In genomic region chr17:80060151-80060550, GRCm38 (mm10) we compare ENCODE assay signal across 8 mouse cellular contexts. TPM values are rescaled to one million over a fixed set of nuclear protein-coding genes. Genes with fewer than 3 reads are reported as not detected.
DNase-seq lines count a peak whose midpoint lies in the region; ATAC-seq and TF ChIP-seq lines count a peak whose summit lies in the region.

No protein-coding gene starts in this region.

- ATAC-seq in forebrain, embryonic 14.5 days = no peak
- no peak for ATAC-seq in neural tube, embryonic 13.5 days (ENCODE audit: low read depth)

- peak overlapping the region; percentile 88 for H3K4me2 ChIP-seq in forebrain, embryonic 14.5 days (ENCODE audit: low read length)
- peak overlapping the region; percentile 73 for H3K4me2 ChIP-seq in neural tube, embryonic 13.5 days

- no peaks in the 10 kb centered on the region for H3K9me3 ChIP-seq in forebrain, embryonic 14.5 days (replicated peaks; ENCODE audit: control insufficient read depth, low read length)
- H3K9me3 ChIP-seq in neural tube, embryonic 13.5 days = no peaks in the 10 kb centered on the region

- no peak for TF ChIP-seq CTCF in liver, adult 2 months (IDR thresholded peaks at IDR 0.05; ENCODE audit: low read depth, low read length)

- H3K36me3 ChIP-seq in liver, adult 2 months (ENCODE audit: control insufficient read depth, insufficient read depth, low read length) = no peaks in the 10 kb centered on the region
- no peaks in the 10 kb centered on the region for H3K36me3 ChIP-seq in forebrain, embryonic 14.5 days (ENCODE audit: control insufficient read depth, insufficient read depth, low read length)
- no peaks in the 10 kb centered on the region for H3K36me3 ChIP-seq in neural tube, embryonic 13.5 days

- no peak for TF ChIP-seq POLR2A in liver, adult 2 months (IDR thresholded peaks at IDR 0.05; ENCODE audit: extremely low read depth, insufficient read depth, low read length)

- no peak overlapping the region for H3K9ac ChIP-seq in liver, adult 2 months (ENCODE audit: low read depth, low read length)
- H3K9ac ChIP-seq in forebrain, embryonic 14.5 days (ENCODE audit: low read length) = peak overlapping the region; percentile 99; the same call in 1 of the 2 replicates
- H3K9ac ChIP-seq in neural tube, embryonic 13.5 days = peak overlapping the region; percentile 99

- peaks cover 23% of the 10 kb centered on the region for H3K79me2 ChIP-seq in liver, adult 2 months (ENCODE audit: control insufficient read depth, insufficient read depth, low read length)

- H3K27me3 ChIP-seq in liver, adult 2 months (ENCODE audit: control insufficient read depth, insufficient read depth, low read length) = no peaks in the 10 kb centered on the region
- no peaks in the 10 kb centered on the region for H3K27me3 ChIP-seq in forebrain, embryonic 14.5 days (replicated peaks; ENCODE audit: control insufficient read depth, insufficient read depth, low read length)
- H3K27me3 ChIP-seq in neural tube, embryonic 13.5 days = no peaks in the 10 kb centered on the region

- peak; percentile 76 for DNase-seq in liver, adult 2 months (ENCODE audit: extremely low read depth, low read depth, low spot score)
- DNase-seq in liver = no peak
- no peak for DNase-seq in forebrain, embryonic 14.5 days (ENCODE audit: low spot score)
- DNase-seq in kidney, postnatal 25 days = peak; percentile 35 to 49
- DNase-seq in layer of hippocampus, adult 9-10 months (ENCODE audit: low spot score) = no peak
- no peak for DNase-seq in ovary, postnatal 14 days (ENCODE audit: low spot score)
- no peak for DNase-seq in embryo, embryonic 10.5 days (ENCODE audit: low spot score)

- H3K4me3 ChIP-seq in liver, adult 2 months (ENCODE audit: insufficient read depth, low read depth, low read length) = no peak overlapping the region
- peak overlapping the region; percentile 98 for H3K4me3 ChIP-seq in forebrain, embryonic 14.5 days (ENCODE audit: low read depth, low read length)
- peak overlapping the region; percentile 95 for H3K4me3 ChIP-seq in neural tube, embryonic 13.5 days

- H3K4me1 ChIP-seq in liver, adult 2 months (ENCODE audit: control insufficient read depth, insufficient read depth, low read length) = peaks cover 9% of the 10 kb centered on the region
- H3K4me1 ChIP-seq in forebrain, embryonic 14.5 days (ENCODE audit: control insufficient read depth, insufficient read depth, low read length) = peaks cover 19% of the 10 kb centered on the region
- H3K4me1 ChIP-seq in neural tube, embryonic 13.5 days (replicated peaks) = peaks cover 46% of the 10 kb centered on the region

- H3K27ac ChIP-seq in liver, adult 2 months (replicated peaks; ENCODE audit: insufficient read depth, low read depth, low read length) = no peak overlapping the region
- no peak overlapping the region for H3K27ac ChIP-seq in forebrain, embryonic 14.5 days (ENCODE audit: low read depth, low read length)
- H3K27ac ChIP-seq in neural tube, embryonic 13.5 days (replicated peaks) = no peak overlapping the region

- 15% methylated on average over 5 of the region's 5 CpGs for WGBS in liver, adult 2 months
- WGBS in forebrain, embryonic 14.5 days = 21% methylated on average over 5 of the region's 5 CpGs
- 17% methylated on average over 5 of the region's 5 CpGs for WGBS in neural tube, embryonic 13.5 days

RNA-seq across cellular contexts. Expression of gene Hnrnpll, which starts 2.0 kb away (rescaled TPM):
- 26.1 and 27.2 TPM in 2 replicates for total RNA-seq in liver, adult 2 months (2014; rRNA removed)
- polyA plus RNA-seq in liver, adult 2 months (2012; rRNA removed) = 7.7 and 7.9 TPM in 2 replicates
- 75.5 and 86.8 TPM in 2 replicates for polyA plus RNA-seq in forebrain, embryonic 14.5 days (2014; fragmentation: Nextera tagmentation; extraction: Ambion mirVana)
- 66.7 and 77.3 TPM in 2 replicates for polyA plus RNA-seq in neural tube, embryonic 13.5 days (2015; fragmentation: Nextera tagmentation; extraction: Ambion mirVana)

Comparison
In these comparisons a context has a peak if more than half of its experiments do, and no peak if none do; other contexts are left out.
1. DNase-seq: peak in liver, adult 2 months (single experiment) and kidney, postnatal 25 days (2 of 2); none in liver (single experiment), forebrain, embryonic 14.5 days (single experiment), layer of hippocampus, adult 9-10 months (single experiment), ovary, postnatal 14 days (single experiment) and embryo, embryonic 10.5 days (single experiment).